Mouse (Mus musculus): Measurements from ENCODE around the gene Fam243.

DNA sequence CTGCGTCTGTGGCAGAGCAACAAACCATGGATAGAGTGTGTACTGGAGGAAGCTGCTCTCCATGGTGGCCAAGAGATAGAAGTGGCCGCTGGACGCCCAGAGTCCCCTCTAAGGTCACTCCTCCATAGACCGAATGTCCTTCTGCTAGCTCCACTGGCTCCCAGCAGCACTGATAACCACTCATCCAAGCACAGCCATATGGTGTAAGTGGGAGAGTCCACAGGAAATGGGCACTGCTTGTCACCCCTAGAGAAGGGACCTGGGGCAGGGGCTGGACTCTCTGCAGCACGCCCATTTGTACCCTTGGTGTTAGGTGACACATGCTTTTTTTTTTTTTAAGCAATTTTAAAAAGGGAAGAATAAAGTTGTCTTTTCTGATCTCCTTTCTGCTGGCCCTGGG is 9.7 kb upstream of the Fam243 start:
- no peak for TF ChIP-seq CTCF (IDR thresholded peaks at IDR 0.05 in 2 of 3, conservative IDR thresholded peaks at IDR 0.05 in 1 of 3; ENCODE audit: control insufficient read depth in 1 of 3, insufficient read depth in 1 of 3, low read depth in 2 of 3, low read length in 3 of 3, poor library complexity in 1 of 3, severe bottlenecking in 1 of 3)
- TF ChIP-seq SMC3 (IDR thresholded peaks at IDR 0.05; ENCODE audit: low read depth, low read length): no peak
- no peak for TF ChIP-seq EP300 (IDR thresholded peaks at IDR 0.05; ENCODE audit: low read depth in 1 of 2, low read length in 2 of 2)
- TF ChIP-seq E2F4 (IDR thresholded peaks at IDR 0.05; ENCODE audit: borderline replicate concordance, low read depth, low read length): no peak
- no peak for TF ChIP-seq TCF12 (IDR thresholded peaks at IDR 0.05; ENCODE audit: low read depth, low read length)
- TF ChIP-seq ZNF384 (IDR thresholded peaks at IDR 0.05; ENCODE audit: low read depth, low read length): no peak
- TF ChIP-seq GATA1 (IDR thresholded peaks at IDR 0.05; ENCODE audit: low read depth, low read length): no peak
- TF ChIP-seq USF1 (IDR thresholded peaks at IDR 0.05; ENCODE audit: low read depth, low read length): no peak
- no peak for TF ChIP-seq GABPA (IDR thresholded peaks at IDR 0.05; ENCODE audit: low read depth, low read length)
- no peak for TF ChIP-seq MAFK (IDR thresholded peaks at IDR 0.05; ENCODE audit: borderline replicate concordance, low read depth, low read length)
- no peak for TF ChIP-seq USF2 (IDR thresholded peaks at IDR 0.05; ENCODE audit: borderline replicate concordance in 1 of 2, insufficient read depth in 1 of 2, low read depth in 1 of 2, low read length in 2 of 2)
- no peak for TF ChIP-seq RAD21 (IDR thresholded peaks at IDR 0.05; ENCODE audit: low read depth, low read length)

All from MEL (cell line).